Mouse (Mus musculus) embryonic facial prominence, embryonic 14.5 days (tissue): ENCODE measurements at regions not wholly inside any gene's neighbourhood (a gene's known extent, or its start where the extent isn't known, plus 50 kb on each side); places are given as distances from the start of the nearest gene placed in this dataset.

Experiments used
- ATAC-seq: fragments of 200-750 bp; cut with Nextera tagmentation; 2 replicates; pipeline ENCODE4 v1.8.0; 2017; ENCODE audit warnings: low read depth, moderate number of reproducible peaks, moderate TSS enrichment
- DNase-seq: peaks from one replicate; pipeline ENCODE4 v3.0.0-alpha.2; 2015; ENCODE audit warnings: low spot score
- H3K27ac ChIP-seq: fragments of 300-500 bp; sonication (generic); replicated peaks from 2 replicates; pipeline ENCODE4 v1.5.1; 2014; ENCODE audit warnings: low read depth, mild to moderate bottlenecking, low read length, moderate library complexity
- H3K27me3 ChIP-seq: fragments of 300-500 bp; sonication (generic); replicated peaks from 2 replicates; pipeline ENCODE4 v1.6.1; 2014; ENCODE audit warnings: low read length; ENCODE audit not compliant: control insufficient read depth, insufficient read depth
- H3K36me3 ChIP-seq: fragments of 300-500 bp; sonication (generic); 2 replicates; pipeline ENCODE4 v1.6.1; 2014; ENCODE audit warnings: low read length, mixed read lengths; ENCODE audit not compliant: control insufficient read depth, insufficient read depth
- H3K4me1 ChIP-seq: fragments of 300-500 bp; sonication (generic); 2 replicates; pipeline ENCODE4 v1.6.1; 2014; ENCODE audit warnings: antibody characterized with exemption, low read length; ENCODE audit not compliant: control insufficient read depth, insufficient read depth
- H3K4me2 ChIP-seq: fragments of 300-500 bp; sonication (generic); 2 replicates; pipeline ENCODE4 v1.6.1; 2014; ENCODE audit warnings: low read depth, mild to moderate bottlenecking, low read length, moderate library complexity, mixed read lengths
- H3K4me3 ChIP-seq: fragments of 300-500 bp; sonication (generic); 2 replicates; pipeline ENCODE4 v1.5.1; 2014; ENCODE audit warnings: low read depth, mild to moderate bottlenecking, low read length
- H3K9ac ChIP-seq: fragments of 300-500 bp; sonication (generic); 2 replicates; pipeline ENCODE4 v1.6.1; 2014; ENCODE audit warnings: low read depth, mild to moderate bottlenecking, low read length, moderate library complexity, mixed read lengths
- H3K9me3 ChIP-seq: fragments of 300-500 bp; sonication (generic); 2 replicates; pipeline ENCODE4 v1.6.1; 2016; ENCODE audit warnings: low read length; ENCODE audit not compliant: control insufficient read depth
- WGBS: fragments of 180-500 bp; shearing (Covaris S2); extraction: QIAGEN DNeasy Blood & Tissue Kit; methylation state at CpG from one replicate; pipeline ENCODE4 v1.1.7; 2014; 5-methylcytosine and 5-hydroxymethylcytosine counted together

DNA sequence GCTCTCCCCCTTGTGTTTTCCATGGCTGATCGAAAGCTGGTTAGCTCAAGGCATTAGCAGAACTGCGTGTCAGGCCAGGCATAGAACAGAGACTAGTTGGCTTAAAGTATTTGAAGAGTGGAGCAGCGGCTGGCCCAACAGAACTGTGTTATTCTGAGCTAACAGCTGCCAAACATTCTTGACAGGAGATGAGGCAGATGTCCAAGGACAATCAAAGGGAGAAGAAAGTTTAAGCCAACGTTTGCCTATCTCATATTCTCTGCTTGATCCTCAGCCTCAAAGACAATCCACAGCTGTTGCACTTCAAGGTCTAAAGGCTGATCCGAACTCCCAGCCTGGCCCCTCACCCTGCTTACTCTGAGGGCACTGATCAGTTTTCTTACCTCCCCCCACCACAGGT is 401.2 kb upstream of the Nr2f2 start:
- no peak overlapping the region for H3K4me3 ChIP-seq
- no peak overlapping the region for H3K27ac ChIP-seq
- H3K9ac ChIP-seq: no peak overlapping the region
- H3K9me3 ChIP-seq: no peaks in the 10 kb centered on the region
- no peaks in the 10 kb centered on the region for H3K4me1 ChIP-seq
- DNase-seq (peak; percentile 77), ATAC-seq (no peak; the same call in 1 of the 2 replicates)
- H3K4me2 ChIP-seq: no peak overlapping the region
- H3K36me3 ChIP-seq: no peaks in the 10 kb centered on the region
- no peaks in the 10 kb centered on the region for H3K27me3 ChIP-seq
- WGBS: 53% methylated on average over 5 of the region's 5 CpGs

DNA sequence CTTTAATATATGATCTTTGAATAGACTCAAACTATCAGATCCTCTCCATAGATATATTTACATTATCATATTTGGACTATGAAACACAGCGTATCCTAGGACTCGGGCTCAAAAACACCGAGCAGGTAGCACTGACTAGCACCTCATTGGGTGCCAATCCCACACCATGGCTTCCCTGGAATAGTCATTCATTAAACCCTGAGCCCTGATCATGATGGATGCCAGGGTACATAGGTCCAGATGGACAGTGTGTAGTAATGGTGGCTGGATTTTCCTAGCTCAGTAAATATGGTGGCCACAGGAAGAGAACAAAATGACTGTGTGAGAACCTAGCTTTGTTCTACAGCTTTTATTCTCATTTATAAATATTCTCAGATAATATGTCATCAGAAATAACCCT is 390.1 kb upstream of the Nr2f2 start:
- Histone ChIP-seq H3K4me1 (no peaks in the 10 kb centered on the region), H3K9ac (no peak overlapping the region), H3K4me3 (no peak overlapping the region), H3K27ac (no peak overlapping the region), H3K9me3 (0 out of 2 replicates have a peak, but pooled peaks cover 3% of the 10 kb centered on the region), H3K36me3 (no peaks in the 10 kb centered on the region), H3K4me2 (no peak overlapping the region), H3K27me3 (no peaks in the 10 kb centered on the region)
- 98% methylated on average over 3 of the region's 3 CpGs for WGBS
- no peak for DNase-seq
- no peak for ATAC-seq

- ATAC-seq (no peak), DNase-seq (no peak)
- Histone ChIP-seq H3K4me3 (no peak overlapping the region), H3K4me1 (no peaks in the 10 kb centered on the region), H3K36me3 (no peaks in the 10 kb centered on the region), H3K9me3 (0 out of 2 replicates have a peak, but pooled peaks cover 3% of the 10 kb centered on the region), H3K4me2 (no peak overlapping the region), H3K9ac (no peak overlapping the region), H3K27me3 (no peaks in the 10 kb centered on the region), H3K27ac (no peak overlapping the region)
- WGBS: 70% methylated on average over 1 of the region's 1 CpGs
Measured at GRCm38 (mm10) chr7:70754826-70755225, 388.3 kb upstream of the Nr2f2 start.

DNA sequence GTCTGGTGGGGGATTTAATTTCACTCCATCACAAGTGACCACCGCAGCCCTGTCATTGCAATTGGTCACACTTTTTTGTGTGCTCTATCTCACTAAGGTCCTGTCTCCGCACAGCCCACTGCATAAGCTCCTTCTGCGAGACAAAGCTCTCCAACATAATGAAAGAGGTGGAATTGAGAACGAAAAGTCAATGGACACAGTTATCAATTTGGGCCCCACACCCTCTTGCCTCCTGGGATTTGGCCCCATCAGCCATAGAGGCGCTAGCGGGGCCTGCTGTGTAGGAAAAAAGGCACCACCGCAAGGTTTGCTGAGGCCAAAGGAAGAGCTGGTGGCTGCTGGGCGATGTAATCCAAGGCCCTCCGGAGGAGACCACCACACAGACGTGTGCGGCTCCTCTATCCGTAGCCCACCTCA is 386.3 kb upstream of the Nr2f2 start:
- no peak overlapping the region for H3K4me2 ChIP-seq
- 0 out of 2 replicates have a peak, but pooled peaks cover 3% of the 10 kb centered on the region for H3K9me3 ChIP-seq
- H3K36me3 ChIP-seq: no peaks in the 10 kb centered on the region
- H3K9ac ChIP-seq: no peak overlapping the region
- no peak overlapping the region for H3K4me3 ChIP-seq
- no peak overlapping the region for H3K27ac ChIP-seq
- H3K27me3 ChIP-seq: no peaks in the 10 kb centered on the region
- DNase-seq: no peak
- ATAC-seq: no peak
- no peaks in the 10 kb centered on the region for H3K4me1 ChIP-seq
- WGBS: 65% methylated on average over 12 of the region's 12 CpGs

GRCm38 (mm10) chr7:70748884-70749283 is 382.3 kb upstream of the Nr2f2 start:
- ATAC-seq (no peak), DNase-seq (peak; percentile 10)
- Histone ChIP-seq H3K9ac (no peak overlapping the region), H3K36me3 (no peaks in the 10 kb centered on the region), H3K4me3 (no peak overlapping the region), H3K9me3 (0 out of 2 replicates have a peak, but pooled peaks cover 3% of the 10 kb centered on the region), H3K4me1 (peaks cover 8% of the 10 kb centered on the region; the same call in 1 of the 2 replicates), H3K27ac (no peak overlapping the region), H3K27me3 (peaks cover 2% of the 10 kb centered on the region; the same call in 1 of the 2 replicates), H3K4me2 (no peak overlapping the region)
- 35% methylated on average over 3 of the region's 3 CpGs for WGBS

GRCm38 (mm10) chr7:70748345-70748744 is 381.8 kb upstream of the Nr2f2 start:
- no peak for ATAC-seq
- DNase-seq: no peak
- Histone ChIP-seq H3K4me3 (no peak overlapping the region), H3K4me1 (peaks cover 9% of the 10 kb centered on the region; the same call in 1 of the 2 replicates), H3K4me2 (no peak overlapping the region), H3K9ac (no peak overlapping the region), H3K36me3 (no peaks in the 10 kb centered on the region), H3K27ac (no peak overlapping the region), H3K27me3 (peaks cover 2% of the 10 kb centered on the region; the same call in 1 of the 2 replicates), H3K9me3 (0 out of 2 replicates have a peak, but pooled peaks cover 3% of the 10 kb centered on the region)
- WGBS: 36% methylated on average over 8 of the region's 8 CpGs

- peaks cover 2% of the 10 kb centered on the region; the same call in 1 of the 2 replicates for H3K27me3 ChIP-seq
- no peak for DNase-seq
- no peaks in the 10 kb centered on the region for H3K9me3 ChIP-seq
- no peak overlapping the region for H3K27ac ChIP-seq
- 41% methylated on average over 18 of the region's 18 CpGs for WGBS
- no peak for ATAC-seq
- H3K4me1 ChIP-seq: peaks cover 9% of the 10 kb centered on the region; the same call in 1 of the 2 replicates
- no peaks in the 10 kb centered on the region for H3K36me3 ChIP-seq
- H3K4me3 ChIP-seq: no peak overlapping the region
- no peak overlapping the region for H3K4me2 ChIP-seq
- no peak overlapping the region for H3K9ac ChIP-seq
Measured at GRCm38 (mm10) chr7:70744296-70744695, 377.8 kb upstream of the Nr2f2 start.

DNA sequence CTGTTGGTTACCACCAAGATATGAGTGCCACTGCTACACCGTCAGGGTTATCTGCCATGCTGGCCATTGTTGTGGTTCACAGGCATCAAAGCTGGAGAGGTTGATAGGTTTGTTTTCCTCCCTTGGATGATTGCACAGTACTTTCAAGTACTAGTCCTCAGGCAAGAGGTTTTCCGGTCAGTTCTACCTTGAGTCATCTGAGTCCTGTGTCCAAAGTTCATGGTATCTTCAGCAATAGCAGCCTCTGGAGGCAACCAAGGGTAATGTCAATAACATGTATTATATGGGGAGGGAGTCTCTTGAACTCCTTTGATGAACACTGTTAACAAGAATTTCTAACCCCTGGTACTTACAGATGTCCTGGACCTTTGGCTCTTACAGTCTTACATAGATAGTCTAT is 369.1 kb upstream of the Nr2f2 start:
- no peak for DNase-seq
- H3K4me2 ChIP-seq: no peak overlapping the region
- no peaks in the 10 kb centered on the region for H3K9me3 ChIP-seq
- H3K4me1 ChIP-seq: no peaks in the 10 kb centered on the region
- H3K9ac ChIP-seq: no peak overlapping the region
- H3K27me3 ChIP-seq: no peaks in the 10 kb centered on the region
- H3K27ac ChIP-seq: no peak overlapping the region
- ATAC-seq: no peak
- WGBS: 91% methylated on average over 2 of the region's 2 CpGs
- H3K4me3 ChIP-seq: no peak overlapping the region
- H3K36me3 ChIP-seq: no peaks in the 10 kb centered on the region

- Histone ChIP-seq H3K4me3 (no peak overlapping the region), H3K27me3 (no peaks in the 10 kb centered on the region), H3K4me2 (no peak overlapping the region), H3K4me1 (no peaks in the 10 kb centered on the region), H3K27ac (no peak overlapping the region), H3K9ac (no peak overlapping the region), H3K36me3 (no peaks in the 10 kb centered on the region), H3K9me3 (no peaks in the 10 kb centered on the region)
- no peak for DNase-seq
- no peak for ATAC-seq
Measured at GRCm38 (mm10) chr7:70733501-70733900, 367.0 kb upstream of the Nr2f2 start.
